Mouse (Mus musculus) ES-CJ7 (cell line): Measurements from ENCODE around the gene 4921524J17Rik.

Experiments used
- DNase-seq: peaks from one replicate; pipeline ENCODE4 v3.0.0; 2011; ENCODE audit warnings: low read depth, low spot score

Gene 4921524J17Rik

DNA sequence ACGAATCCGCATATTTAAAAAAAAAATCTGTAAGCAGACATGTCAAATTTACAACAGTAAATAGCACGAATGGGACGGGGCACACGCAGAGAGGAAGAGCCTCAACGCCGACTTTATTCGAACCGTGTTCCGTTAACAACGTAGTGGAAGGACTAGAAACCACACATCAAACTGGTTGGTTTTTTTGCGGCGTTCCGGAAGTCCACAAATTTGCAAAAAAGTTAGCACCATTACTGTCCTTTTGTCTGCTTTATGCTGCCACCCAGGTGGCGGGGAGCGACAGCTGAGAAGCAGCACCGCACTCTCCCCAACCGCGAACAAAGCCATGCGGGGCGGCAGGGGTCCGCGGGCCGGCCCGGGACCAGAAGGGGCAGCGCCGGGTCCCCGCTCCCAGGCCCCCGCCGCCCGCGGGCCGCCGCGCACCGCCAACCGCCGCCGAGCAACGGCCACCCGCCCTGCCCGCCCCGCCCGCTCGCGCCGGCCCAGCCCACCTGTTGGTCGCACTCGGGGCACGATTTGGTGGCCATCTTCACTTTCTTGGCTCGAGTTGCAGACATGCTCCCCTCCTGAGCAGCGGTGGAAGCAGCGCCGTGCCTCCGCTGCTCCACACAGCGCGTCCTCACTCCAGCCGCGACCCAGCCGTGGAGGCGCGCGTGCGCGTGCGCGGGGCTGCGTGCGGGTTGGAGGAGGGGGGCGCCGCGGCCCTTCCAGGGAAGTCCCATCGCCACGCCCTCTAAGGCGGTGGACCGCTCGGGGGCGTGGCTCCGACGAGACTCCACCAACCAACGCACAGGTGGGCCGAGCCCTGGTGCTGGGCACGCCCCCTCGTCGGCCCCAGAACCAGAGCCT lies at the start of gene 4921524J17Rik:
Gene 4921524J17Rik, minus strand, starts transcription at position 666 of the 849 bp plus-strand sequence.
- DNase-seq, result peak; percentile 98

DNA sequence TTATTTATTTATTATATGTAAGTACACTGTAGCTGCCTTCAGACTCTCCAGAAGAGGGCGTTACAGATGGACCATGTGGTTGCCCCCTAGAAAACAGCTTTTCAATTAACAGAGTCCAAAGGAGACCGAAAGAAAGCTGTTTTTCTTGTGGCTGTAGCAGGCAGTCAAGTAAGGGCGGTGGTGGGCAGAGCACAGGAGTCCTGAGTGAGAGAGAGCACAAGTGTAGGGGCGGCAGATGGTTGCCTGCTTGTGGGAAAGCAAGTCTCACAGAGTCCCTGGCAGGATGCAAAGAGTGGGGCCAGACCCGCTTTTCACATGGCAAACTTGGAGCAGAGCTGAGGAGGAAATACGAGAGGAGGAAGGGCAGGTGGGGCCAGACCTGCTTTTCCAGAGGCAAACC lies 49.8 kb upstream of the 4921524J17Rik start:
- DNase-seq, result peak; percentile 59

DNA sequence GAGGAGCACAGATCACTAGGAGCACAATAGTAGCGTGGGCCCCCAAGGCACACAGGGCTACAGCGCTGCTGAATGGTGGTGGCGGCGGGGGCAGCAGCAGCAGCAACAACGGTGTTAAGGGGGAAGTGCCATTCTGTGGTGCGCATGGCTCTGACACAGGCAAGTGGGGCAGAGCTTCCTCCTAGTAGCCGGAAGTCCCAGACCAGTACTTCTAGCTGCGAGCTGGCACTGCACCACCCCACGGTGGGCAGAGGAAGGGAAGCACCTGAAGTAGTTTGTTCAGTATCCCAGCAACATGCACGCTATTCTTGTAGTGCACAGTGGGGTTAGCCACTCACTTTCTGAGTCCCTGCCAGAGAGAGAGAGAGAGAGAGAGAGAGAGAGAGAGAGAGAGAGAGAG lies 49.3 kb upstream of the 4921524J17Rik start:
- DNase-seq, result peak; percentile 82

DNA sequence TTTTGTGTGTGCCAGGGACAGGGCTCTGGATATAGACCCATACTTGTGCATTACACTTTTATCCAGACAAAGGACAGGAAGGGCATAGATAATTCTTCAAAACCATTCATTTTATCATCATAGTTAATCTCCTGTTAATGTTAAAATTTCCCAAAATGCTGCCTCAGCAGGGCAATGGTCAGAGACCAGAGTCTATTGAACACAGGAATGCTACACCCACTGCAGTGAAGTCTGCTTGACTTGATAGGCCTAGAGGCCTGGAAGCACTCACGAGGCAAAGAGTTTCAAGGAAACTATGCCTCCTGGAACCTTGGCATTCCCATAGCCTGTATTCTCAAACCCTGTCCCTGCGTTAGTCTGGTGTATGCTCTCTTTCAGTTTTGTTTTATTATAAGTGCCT lies 47.1 kb upstream of the 4921524J17Rik start:
- no peak for DNase-seq

DNA sequence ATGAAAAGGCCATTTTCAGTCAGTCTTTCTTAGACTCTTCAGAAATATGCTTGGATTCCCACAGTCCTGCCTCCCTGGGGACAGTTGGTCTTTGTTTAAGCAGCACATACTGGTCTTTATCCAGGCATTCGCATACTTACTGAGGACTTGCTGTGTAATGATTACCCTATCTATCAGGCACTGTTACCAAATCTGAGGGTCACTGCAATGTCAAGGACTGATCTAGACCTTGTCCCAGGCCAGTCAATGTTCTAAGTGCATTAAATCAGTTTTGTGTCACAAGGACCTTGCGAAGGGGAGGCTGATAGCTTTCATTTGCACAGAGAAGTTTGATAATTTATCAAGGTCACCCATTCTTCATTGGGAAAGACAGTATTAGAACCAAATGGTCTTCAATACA lies 45.8 kb upstream of the 4921524J17Rik start:
- DNase-seq, result peak; percentile 49

DNA sequence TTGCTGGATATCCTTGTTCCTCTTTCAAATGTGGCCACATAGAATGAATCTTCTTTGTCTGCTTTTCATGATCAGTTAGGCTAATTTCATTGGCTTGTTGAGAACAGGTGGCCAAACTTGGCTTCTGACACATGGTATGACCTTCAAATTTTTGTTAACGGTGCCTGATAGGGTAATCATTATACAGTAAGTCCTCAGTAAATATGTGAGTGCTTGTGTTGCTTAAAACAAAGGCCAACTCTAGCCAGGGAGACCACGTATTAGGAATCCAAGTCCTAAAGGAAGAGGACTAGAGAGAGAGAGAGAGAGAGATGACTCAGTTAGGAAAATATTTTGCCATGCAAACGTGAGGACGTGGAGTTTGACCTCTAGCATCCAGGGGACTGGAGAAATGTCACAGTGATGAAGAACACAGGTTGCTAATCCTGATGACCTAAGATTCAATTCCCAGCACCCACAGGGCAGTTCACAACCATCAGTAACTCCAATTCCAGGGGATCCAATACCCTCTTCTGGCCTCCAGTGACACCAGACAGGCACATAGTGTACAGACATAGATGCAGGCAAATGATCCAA lies 44.4 kb upstream of the 4921524J17Rik start:
- no peak for DNase-seq

DNA sequence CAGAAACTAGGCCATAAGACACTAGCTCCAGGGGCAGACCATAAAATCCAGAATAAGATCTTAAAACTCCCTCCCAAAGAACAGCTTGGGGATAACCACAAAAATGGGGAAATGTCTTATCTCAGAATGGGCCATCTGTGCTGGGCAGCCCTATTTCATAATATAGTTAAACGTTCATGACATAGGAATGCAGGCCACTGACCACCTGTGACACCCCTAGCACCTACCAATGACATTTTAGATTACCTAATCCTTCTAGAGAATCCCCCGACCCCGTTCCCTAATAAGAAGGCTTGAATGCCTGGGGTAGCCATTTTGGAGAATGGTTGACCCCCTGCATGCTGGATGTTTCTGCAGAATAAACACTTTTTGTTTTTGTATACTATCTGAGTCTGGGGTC lies 42.3 kb upstream of the 4921524J17Rik start:
- no peak for DNase-seq

DNA sequence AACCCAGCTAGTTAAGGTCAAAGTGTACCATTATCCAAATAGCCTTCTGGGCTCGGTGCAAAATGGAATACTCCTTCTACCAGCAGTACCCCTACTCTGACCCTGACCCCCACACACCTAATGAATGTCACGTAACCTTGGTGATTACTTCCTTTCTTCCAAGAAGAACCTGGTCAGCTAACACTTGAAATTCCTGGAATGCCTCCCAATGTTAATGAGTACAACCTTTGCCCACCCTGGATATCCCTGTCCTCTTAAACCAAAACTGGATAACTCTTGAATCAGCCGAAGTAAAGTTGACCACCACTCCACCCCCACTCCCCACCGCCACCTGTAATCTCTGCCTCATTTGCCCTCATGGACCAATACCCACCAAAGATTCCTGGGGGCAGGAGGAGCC lies 40.6 kb upstream of the 4921524J17Rik start:
- DNase-seq, result peak; percentile 97

DNA sequence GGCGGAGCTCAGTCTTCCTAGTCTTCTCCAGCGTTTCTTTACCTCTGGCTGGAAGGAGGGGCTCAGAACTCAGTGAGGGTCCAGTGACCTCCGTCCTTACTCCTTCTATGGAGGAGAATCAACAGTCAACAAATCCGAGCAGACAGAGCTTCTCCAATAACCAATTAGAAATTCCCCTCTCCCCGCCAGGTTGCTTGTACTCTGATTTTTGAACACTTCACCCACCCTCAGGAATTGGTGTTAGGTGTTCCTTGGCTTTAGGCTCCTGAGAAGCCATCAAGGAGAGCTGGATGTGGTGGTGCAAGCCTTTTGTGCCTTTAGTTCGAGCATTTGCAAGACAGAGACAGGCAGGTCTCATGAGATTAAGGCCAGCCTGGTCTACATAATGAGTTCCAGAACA lies 40.2 kb upstream of the 4921524J17Rik start:
- peak; percentile 98 for DNase-seq

DNA sequence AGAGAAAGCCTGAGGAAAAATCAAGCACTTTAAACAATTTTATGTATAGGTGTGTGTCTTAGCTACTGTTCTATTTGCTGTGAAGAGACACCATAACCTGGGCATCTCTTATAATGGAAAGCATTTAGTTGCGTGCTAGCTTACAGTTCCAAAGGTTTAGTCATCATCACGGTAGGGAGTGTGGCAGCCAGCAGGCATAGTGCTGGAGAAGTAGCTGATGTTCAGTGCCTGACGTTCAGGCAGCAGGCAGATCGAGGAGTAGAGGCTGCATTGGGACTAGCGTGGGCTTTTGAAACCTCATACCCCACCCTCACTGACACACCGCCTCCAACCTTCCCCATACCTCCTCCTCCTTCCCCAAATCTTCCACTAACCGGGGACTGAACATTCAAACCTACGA lies 38.1 kb upstream of the 4921524J17Rik start:
- DNase-seq, result no peak

DNA sequence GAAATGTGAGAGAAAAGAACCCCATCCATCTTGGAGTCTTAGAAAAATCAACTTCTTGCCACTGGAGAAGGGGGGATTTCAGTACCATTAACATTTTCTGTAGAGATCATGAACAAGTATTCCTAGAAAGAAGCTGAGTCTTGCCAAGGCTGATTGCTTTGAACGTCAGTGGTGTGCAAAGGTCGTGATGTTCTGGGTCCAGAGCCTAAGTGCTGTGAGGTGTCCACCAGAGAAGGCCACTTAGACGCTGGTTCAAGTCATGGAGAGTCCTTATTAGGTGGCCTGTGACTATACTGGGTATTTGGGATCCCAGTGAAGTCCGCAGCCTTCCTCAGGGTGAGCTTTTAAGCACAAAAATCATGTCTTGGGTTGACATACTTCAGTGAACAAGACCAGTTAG lies 33.4 kb upstream of the 4921524J17Rik start:
- no peak for DNase-seq

DNA sequence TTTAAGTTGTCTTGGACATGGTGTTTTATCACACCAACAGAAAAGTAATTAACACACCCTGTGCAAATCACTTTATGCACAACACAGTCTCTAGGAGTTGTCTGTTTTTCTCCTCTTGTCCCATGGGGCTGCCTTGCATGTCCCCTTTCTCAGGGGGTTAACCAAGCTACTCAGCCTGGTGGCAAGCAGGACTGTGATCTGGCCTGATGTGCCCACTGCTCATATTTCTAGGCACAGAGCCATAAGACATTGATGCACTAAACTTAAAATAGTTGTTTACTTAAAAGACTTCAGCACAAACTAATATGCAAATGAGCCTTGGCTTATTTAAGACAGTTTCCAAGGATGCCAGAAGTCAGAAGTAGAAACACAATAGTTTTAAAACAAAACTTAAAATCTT lies 31.7 kb upstream of the 4921524J17Rik start:
- no peak for DNase-seq

DNA sequence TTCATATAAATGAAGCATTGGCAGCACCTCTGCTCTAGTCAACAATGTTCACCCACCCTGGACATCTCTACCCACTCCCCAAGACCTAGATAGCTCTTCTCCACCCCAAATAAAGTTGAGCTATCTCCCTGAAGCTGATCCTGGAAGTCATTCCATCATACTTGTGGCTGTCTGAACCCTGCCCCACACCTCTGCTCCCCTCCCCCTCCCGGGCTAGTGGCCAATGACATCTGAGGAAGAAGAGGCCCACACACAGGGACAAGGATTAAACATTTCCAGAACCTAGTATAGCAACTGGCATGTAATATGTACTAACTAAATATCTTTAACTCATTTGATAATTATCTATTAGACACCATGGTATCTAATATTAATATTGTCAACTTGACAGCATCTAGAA lies 29.8 kb upstream of the 4921524J17Rik start:
- DNase-seq, result no peak

DNA sequence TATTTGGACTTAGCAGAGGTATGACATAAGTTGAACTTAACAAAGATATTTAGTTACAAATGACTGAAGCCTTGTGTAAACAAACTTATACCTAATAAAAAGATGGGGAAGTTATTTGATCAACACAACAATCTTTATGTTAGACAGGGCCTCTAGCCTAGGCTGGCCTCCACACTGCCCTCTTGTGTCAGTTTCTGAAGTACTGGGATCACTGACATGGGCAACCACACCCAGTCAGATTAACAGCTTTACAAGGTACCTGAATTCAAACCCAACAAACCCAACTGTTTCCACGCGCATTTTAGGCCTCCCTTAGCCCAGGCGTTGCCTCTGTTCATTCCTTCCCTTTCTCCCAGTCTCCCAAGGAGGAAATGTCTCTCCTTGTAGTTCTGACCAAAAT lies 28.7 kb upstream of the 4921524J17Rik start:
- DNase-seq, result peak; percentile 84

DNA sequence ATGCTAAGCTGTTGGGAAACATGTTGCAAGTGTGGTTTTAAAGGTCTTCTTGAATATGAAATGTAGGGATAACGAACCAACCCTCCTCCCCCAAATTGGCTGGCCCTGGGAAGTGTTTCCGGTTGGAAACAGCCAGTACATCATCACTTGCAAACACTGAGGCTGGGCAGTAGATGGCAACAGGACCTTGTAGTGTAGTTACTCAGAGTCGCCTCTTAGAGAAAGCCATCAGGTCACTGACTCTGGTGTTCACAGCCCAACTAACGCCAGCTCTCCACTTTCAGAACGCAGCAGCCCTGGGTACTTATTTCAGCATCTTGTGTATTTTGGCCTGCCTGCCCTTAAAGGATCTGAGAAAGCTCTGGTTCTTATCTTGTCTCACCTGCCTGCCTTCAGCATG lies 28.2 kb upstream of the 4921524J17Rik start:
- DNase-seq, result peak; percentile 84

DNA sequence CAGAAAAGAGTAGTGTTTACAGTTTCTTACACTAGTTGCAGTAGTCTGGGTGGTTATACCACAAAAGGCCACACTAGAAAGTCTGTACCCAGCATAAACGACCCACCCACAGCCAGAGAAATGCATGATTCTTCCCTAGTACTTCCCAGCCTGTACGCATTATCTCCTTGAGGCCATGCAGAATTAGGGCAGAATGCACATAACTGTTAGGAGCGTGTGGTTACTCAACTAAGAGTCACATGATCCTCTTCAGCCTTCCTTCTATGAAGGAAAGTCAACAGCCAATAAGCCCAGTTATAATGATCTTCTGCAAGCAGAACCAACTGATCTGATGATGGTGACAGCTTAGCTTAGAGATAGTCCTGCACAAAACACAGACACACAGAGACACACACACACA lies 26.9 kb upstream of the 4921524J17Rik start:
- DNase-seq, result no peak

DNA sequence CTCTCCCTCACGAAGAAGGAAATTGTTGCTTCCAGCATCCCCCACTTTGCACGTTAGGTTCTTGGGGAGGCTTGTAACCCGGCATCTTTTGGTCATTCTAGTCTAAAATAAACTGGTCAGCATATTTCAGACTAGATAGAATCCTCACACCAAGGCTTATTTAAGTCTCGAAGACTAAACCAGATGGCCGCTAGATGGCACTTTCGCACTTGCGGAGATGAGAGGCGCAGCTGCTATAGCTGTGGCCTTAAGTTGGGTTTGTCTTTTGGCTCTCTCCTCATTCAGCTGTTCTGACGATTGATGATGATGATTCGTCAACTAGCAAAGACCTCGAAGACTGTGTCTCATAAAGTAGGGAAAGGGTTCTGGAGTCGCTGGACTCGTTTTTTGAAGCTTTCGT lies 23.9 kb upstream of the 4921524J17Rik start:
- peak; percentile 96 for DNase-seq

DNA sequence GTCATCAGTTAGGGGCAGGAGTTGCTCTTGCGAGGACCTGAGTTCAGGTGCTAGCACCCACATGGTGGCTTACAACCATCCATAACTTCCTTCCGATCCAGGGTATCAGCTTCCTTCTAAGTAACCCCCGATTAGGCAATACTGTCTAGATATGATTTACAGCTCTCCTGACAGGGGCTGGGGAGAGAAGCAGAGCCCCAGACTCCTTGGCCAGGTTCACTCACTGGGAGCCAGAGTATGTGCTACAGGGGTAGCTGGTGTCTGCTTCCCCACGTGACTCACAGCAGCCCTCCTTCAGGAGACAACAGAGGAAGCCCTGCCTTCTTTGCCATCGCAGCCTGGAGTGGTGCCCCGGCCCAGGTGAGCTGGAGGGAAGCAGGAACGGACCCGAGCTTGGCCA lies 22.1 kb upstream of the 4921524J17Rik start:
- DNase-seq, result no peak

DNA sequence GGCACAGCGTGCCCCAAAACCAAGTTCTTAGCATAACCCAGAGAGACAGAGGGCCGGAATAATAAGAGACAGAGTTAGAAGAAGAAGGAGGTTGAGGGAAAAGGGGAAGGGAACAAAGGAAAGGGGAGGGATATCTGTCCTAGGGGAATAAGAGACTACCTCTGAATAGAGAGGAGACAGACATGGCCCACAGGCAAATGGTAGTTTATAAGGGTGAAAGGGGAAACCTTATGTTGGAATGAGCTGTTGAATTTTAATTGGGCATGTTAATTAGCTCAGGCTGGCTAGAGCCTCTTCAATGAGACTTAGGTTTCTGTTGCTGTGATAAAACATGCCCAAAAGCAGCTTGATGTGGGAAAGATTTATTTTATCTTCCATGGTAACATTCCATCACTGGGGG lies 20.6 kb upstream of the 4921524J17Rik start:
- no peak for DNase-seq

DNA sequence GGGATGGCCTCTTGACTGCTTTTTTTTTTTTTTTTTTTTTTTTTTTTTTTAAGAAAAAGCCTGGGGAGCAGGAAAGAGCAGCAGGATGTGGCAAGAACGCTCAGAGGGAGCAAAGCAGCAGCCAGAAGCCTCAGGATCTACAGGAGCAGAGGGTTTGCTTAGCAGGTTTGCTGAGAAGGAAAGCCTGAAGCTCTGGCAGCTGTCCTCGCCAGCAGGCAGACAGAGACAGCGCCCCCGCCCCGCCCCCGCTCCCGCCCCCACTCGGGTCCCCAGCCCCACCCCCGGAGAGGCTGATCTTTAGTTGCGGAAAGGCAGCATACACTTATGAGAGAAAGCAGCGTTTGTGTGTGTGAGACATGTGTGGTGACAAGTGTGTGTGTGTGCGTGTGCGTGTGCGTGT lies 19.7 kb upstream of the 4921524J17Rik start:
- no peak for DNase-seq

DNA sequence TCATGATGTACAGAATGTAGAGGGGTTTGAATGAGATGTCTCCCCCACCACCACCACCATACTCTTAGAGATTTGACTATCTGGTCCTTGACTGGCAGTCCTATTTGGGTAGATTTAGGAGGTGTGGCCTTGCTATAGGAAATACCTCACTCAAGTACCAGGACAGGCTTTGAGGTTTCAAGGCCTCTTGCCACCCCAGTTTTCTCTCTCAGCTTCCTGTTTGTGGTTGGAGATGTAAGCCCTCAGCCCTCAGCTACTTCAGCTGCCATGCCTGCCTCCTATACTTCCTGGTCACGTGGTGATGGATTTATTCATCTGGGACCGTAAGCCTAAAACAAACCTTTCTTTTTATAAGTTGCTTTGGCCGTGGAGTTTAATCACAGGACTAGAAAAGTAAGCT lies 17.7 kb upstream of the 4921524J17Rik start:
- no peak for DNase-seq

DNA sequence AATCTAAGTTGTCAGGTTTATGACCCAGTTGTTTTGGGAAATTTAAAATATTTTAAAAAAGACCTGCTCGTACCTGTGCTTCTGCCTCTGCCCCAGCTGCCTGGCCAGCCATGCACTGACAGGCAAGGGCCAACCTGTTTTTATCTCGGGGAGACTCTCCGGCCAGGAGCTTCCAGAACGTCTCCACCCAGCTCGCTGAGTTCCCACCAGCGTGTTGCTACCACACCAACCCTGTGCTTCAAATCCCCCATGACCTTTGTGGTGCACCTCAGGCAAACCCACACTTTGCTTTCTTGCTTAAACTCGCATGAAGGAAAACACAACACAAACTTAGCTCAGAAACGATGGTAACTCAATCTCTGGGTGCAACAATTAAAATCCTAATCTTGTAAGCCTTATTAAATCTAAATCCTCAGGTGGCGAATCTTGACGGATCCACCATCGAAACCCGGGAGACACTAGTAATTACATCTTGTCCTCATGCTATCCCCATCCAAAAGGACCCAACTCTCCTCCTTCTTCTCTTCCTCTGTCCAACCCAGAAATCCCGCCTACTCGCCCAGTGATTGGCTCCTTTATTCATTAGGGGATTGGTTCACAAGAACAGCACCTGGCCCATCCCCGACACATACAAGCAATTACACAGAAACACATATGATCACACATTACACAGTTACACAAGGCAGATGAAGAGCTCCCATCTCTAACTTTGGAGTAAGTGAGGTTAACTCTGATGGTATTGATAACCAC lies 13.5 kb upstream of the 4921524J17Rik start:
- DNase-seq, result no peak

DNA sequence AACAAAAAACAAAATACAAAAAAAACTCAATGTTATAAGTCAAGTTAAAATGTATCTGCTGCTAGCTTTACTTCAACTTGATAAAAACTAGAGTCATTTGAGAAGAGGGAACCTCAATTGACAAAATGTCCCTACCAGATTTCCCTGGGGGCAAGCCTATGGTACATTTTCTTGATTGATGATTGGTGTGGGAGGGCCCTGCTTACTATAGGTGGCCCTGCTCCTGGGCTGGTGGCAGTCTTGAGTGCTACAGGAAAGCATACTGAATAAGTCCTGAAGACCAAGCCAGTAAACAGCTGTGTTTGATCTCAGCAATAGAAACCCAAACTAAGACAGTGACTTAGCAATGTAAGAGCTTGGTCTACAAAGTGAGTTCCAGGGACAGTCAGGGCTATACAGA lies 11.5 kb upstream of the 4921524J17Rik start:
- no peak for DNase-seq
